In genomic region chr17:64681927-64682326, GRCm38 (mm10) we compare ENCODE assay signal across 10 mouse cellular contexts.
DNase-seq lines count a peak whose midpoint lies in the region; ATAC-seq lines count a peak whose summit lies in the region.
"Had no signal": no experiment of that assay in that cellular context is flagged by ENCODE, and none has a peak within 500 bp of the region (broad histone marks: within the 10 kb centered on the region; RNA-seq: fewer than 3 reads in every experiment).

No protein-coding gene starts in this region.

- intact Hi-C loops in gastrocnemius, postnatal 14 days (cut with DNase I; ENCODE audit: low total_unique reads) = no loop called here

- peaks cover 21% of the 10 kb centered on the region for H3K4me1 ChIP-seq in lung, embryonic 15.5 days
- peaks cover 12% of the 10 kb centered on the region for H3K4me1 ChIP-seq in forebrain, embryonic 13.5 days
- H3K4me1 ChIP-seq: heart, embryonic 10.5 days had no signal

- peak; percentile 14 for DNase-seq in gastrocnemius, postnatal 14 days
- no peak for DNase-seq in gastrocnemius, postnatal 25 days
- DNase-seq in urinary bladder, postnatal 14 days (ENCODE audit: low spot score) = peak; percentile 60
- DNase-seq in urinary bladder, adult 2 months (ENCODE audit: low spot score) = no peak
- DNase-seq in left cerebral cortex, adult 18-20 months (ENCODE audit: low spot score in 2 of 2) = no peak
- no peak for DNase-seq in left cerebral cortex, adult 11 months (ENCODE audit: low spot score)

- H3K9ac ChIP-seq in lung, embryonic 15.5 days = no peak overlapping the region
- no peak overlapping the region for H3K9ac ChIP-seq in forebrain, embryonic 13.5 days
- H3K9ac ChIP-seq: midbrain, embryonic 13.5 days had no signal

- no peak overlapping the region for H3K4me2 ChIP-seq in lung, embryonic 15.5 days
- H3K4me2 ChIP-seq in forebrain, embryonic 13.5 days = no peak overlapping the region
- H3K4me2 ChIP-seq: midbrain, embryonic 13.5 days had no signal

- no peak overlapping the region for H3K27ac ChIP-seq in lung, embryonic 15.5 days
- no peak overlapping the region for H3K27ac ChIP-seq in forebrain, embryonic 13.5 days
- H3K27ac ChIP-seq: heart, embryonic 10.5 days; midbrain, embryonic 13.5 days had no signal

- no peaks in the 10 kb centered on the region for H3K27me3 ChIP-seq in lung, embryonic 15.5 days
- H3K27me3 ChIP-seq in forebrain, embryonic 13.5 days = no peaks in the 10 kb centered on the region
- H3K27me3 ChIP-seq: midbrain, embryonic 13.5 days had no signal

- 8% methylated on average over 2 of the region's 2 CpGs for WGBS in lung, embryonic 15.5 days
- 47% methylated on average over 2 of the region's 2 CpGs for WGBS in forebrain, embryonic 13.5 days

- H3K4me3 ChIP-seq in lung, embryonic 15.5 days = no peak overlapping the region
- H3K4me3 ChIP-seq in forebrain, embryonic 13.5 days = no peak overlapping the region
- H3K4me3 ChIP-seq: heart, embryonic 10.5 days; midbrain, embryonic 13.5 days had no signal

- no peaks in the 10 kb centered on the region for H3K9me3 ChIP-seq in lung, embryonic 15.5 days
- H3K9me3 ChIP-seq in forebrain, embryonic 13.5 days (replicated peaks) = no peaks in the 10 kb centered on the region
- H3K9me3 ChIP-seq: heart, embryonic 10.5 days; midbrain, embryonic 13.5 days had no signal

- ATAC-seq in lung, embryonic 15.5 days (ENCODE audit: borderline replicate concordance, extremely low read depth, low FRiP score, low TSS enrichment) = peak; percentile 53; the same call in 1 of the 2 replicates
- no peak for ATAC-seq in forebrain, embryonic 13.5 days
- ATAC-seq: midbrain, embryonic 13.5 days had no signal

- H3K36me3 ChIP-seq in lung, embryonic 15.5 days = no peaks in the 10 kb centered on the region
- H3K36me3 ChIP-seq in forebrain, embryonic 13.5 days (ENCODE audit: poor library complexity, severe bottlenecking) = no peaks in the 10 kb centered on the region
- H3K36me3 ChIP-seq: midbrain, embryonic 13.5 days had no signal

Comparison
In these comparisons a context has a peak if more than half of its experiments do, and no peak if none do; other contexts are left out.
1. DNase-seq: peak in gastrocnemius, postnatal 14 days (single experiment) and urinary bladder, postnatal 14 days (single experiment); none in gastrocnemius, postnatal 25 days (single experiment), urinary bladder, adult 2 months (single experiment), left cerebral cortex, adult 18-20 months (0 of 2) and left cerebral cortex, adult 11 months (single experiment).